Mouse (Mus musculus): ENCODE measurements at regions not wholly inside any gene's neighbourhood (a gene's known extent, or its start where the extent isn't known, plus 50 kb on each side); places are given as distances from the start of the nearest gene placed in this dataset.

DNA sequence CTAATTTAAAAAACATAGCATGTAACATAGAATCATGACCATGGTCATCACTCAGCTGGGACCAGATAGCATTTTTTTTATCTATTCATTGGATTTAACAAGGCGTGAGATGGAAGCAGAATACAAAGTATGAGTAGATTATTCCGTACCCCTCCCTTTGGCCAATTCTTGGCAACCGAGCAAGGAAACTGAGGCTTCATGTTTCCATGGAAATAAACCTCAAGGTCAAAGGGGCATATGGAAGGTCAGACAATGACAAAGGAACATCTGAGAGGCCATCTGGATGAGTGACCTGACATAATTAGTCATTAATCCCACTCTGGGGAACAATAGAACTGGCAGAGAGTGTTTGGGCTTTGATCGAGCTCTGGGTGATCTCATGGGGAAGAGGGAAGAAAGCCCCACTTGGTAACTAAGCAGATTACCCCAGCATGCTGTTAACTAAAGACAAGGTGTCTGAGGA, 222.8 kb upstream of the Gm49339 start:
- TF ChIP-seq CTCF (IDR thresholded peaks at IDR 0.05; ENCODE audit: low read depth) (no peak), EP300 (IDR thresholded peaks at IDR 0.05; ENCODE audit: low read depth) (no peak)
- no peaks in the 10 kb centered on the region for H3K27me3 ChIP-seq (ENCODE audit: control insufficient read depth, insufficient read depth, low read length)
- no peak overlapping the region for H3K4me2 ChIP-seq (ENCODE audit: low read depth, low read length)
- H3K27ac ChIP-seq (ENCODE audit: low read depth): no peak overlapping the region
- H3K9ac ChIP-seq (replicated peaks; ENCODE audit: low read depth, low read length): no peak overlapping the region
- no peak for ATAC-seq (ENCODE audit: insufficient read depth, low read depth)
- no peak for DNase-seq (ENCODE audit: low spot score)
- H3K36me3 ChIP-seq (replicated peaks; ENCODE audit: control insufficient read depth, insufficient read depth, low read length): no peaks in the 10 kb centered on the region
- no peaks in the 10 kb centered on the region for H3K4me1 ChIP-seq (ENCODE audit: control insufficient read depth, insufficient read depth)
- WGBS: 41% methylated on average over 4 of the region's 4 CpGs
- H3K4me3 ChIP-seq (ENCODE audit: low read depth, low read length): no peak overlapping the region
- no peaks in the 10 kb centered on the region for H3K9me3 ChIP-seq (replicated peaks; ENCODE audit: control insufficient read depth, low read length)

DNA sequence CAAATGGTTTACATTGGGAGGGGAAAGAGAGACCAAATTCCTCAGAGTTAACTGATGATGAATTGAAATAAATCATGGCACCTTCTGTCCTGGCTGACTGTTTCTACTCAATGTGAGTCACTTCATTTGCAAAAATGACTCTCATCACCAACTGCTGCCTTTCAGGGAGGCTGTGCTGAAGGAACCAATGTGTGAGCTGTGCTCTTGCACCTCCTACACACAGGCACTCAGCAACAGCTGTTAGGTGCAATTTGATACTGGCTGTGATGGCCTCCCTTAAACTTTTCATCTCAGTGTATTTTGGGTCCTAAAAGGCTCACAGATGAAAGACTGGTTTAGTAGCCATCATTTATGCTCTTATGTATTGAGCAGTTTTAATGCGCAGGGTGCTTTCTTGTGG, 209.0 kb upstream of the Gm49339 start:
- Histone ChIP-seq H3K36me3 (replicated peaks; ENCODE audit: control insufficient read depth, insufficient read depth, low read length) (no peaks in the 10 kb centered on the region), H3K27me3 (ENCODE audit: control insufficient read depth, insufficient read depth, low read length) (no peaks in the 10 kb centered on the region), H3K4me1 (ENCODE audit: control insufficient read depth, insufficient read depth) (no peaks in the 10 kb centered on the region), H3K27ac (ENCODE audit: low read depth) (no peak overlapping the region), H3K4me3 (ENCODE audit: low read depth, low read length) (no peak overlapping the region), H3K9me3 (replicated peaks; ENCODE audit: control insufficient read depth, low read length) (no peaks in the 10 kb centered on the region), H3K9ac (replicated peaks; ENCODE audit: low read depth, low read length) (no peak overlapping the region), H3K4me2 (ENCODE audit: low read depth, low read length) (no peak overlapping the region)
- WGBS: 90% methylated on average over 1 of the region's 1 CpGs
- ATAC-seq (ENCODE audit: insufficient read depth, low read depth): no peak
- TF ChIP-seq CTCF (IDR thresholded peaks at IDR 0.05; ENCODE audit: low read depth) (no peak), EP300 (IDR thresholded peaks at IDR 0.05; ENCODE audit: low read depth) (no peak)
- DNase-seq (ENCODE audit: low spot score): no peak

- Histone ChIP-seq H3K4me1 (ENCODE audit: control insufficient read depth, insufficient read depth) (no peaks in the 10 kb centered on the region), H3K27ac (ENCODE audit: low read depth) (no peak overlapping the region), H3K4me3 (ENCODE audit: low read depth, low read length) (no peak overlapping the region), H3K9me3 (replicated peaks; ENCODE audit: control insufficient read depth, low read length) (no peaks in the 10 kb centered on the region), H3K9ac (replicated peaks; ENCODE audit: low read depth, low read length) (no peak overlapping the region), H3K36me3 (replicated peaks; ENCODE audit: control insufficient read depth, insufficient read depth, low read length) (no peaks in the 10 kb centered on the region), H3K27me3 (ENCODE audit: control insufficient read depth, insufficient read depth, low read length) (no peaks in the 10 kb centered on the region), H3K4me2 (ENCODE audit: low read depth, low read length) (no peak overlapping the region)
- ATAC-seq (ENCODE audit: insufficient read depth, low read depth) (no peak), DNase-seq (ENCODE audit: low spot score) (no peak)
- TF ChIP-seq CTCF (IDR thresholded peaks at IDR 0.05; ENCODE audit: low read depth): no peak
- TF ChIP-seq EP300 (IDR thresholded peaks at IDR 0.05; ENCODE audit: low read depth): no peak
- 64% methylated on average over 2 of the region's 2 CpGs for WGBS
Measured at GRCm38 (mm10) chr10:51278195-51278594, 202.2 kb upstream of the Gm49339 start.

DNA sequence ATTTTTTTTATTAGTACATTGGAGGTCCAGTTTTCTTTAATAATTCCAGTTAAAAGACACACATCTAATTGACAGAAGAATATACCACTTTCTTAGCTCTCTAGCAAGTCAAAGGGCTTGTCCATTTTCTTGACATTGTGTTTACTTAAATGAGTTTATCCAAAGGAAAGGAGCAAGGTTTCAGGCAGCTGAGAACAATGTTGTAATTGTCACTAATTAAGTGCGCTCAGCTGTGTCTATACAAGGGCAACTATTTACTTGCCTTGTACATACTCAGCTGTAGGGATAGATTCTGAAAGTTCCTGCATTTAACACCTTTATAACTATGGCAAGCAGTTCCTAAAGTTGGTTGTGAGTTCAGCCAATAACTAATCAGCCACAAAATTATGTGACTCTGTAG, 198.0 kb upstream of the Gm49339 start:
- no peak for TF ChIP-seq EP300 (IDR thresholded peaks at IDR 0.05; ENCODE audit: low read depth)
- TF ChIP-seq CTCF (IDR thresholded peaks at IDR 0.05; ENCODE audit: low read depth): no peak
- 78% methylated on average over 1 of the region's 1 CpGs for WGBS
- H3K4me2 ChIP-seq (ENCODE audit: low read depth, low read length): no peak overlapping the region
- H3K9ac ChIP-seq (replicated peaks; ENCODE audit: low read depth, low read length): no peak overlapping the region
- no peak overlapping the region for H3K27ac ChIP-seq (ENCODE audit: low read depth)
- no peaks in the 10 kb centered on the region for H3K27me3 ChIP-seq (ENCODE audit: control insufficient read depth, insufficient read depth, low read length)
- H3K9me3 ChIP-seq (replicated peaks; ENCODE audit: control insufficient read depth, low read length): no peaks in the 10 kb centered on the region
- DNase-seq (ENCODE audit: low spot score) (no peak), ATAC-seq (ENCODE audit: insufficient read depth, low read depth) (no peak)
- no peak overlapping the region for H3K4me3 ChIP-seq (ENCODE audit: low read depth, low read length)
- H3K4me1 ChIP-seq (ENCODE audit: control insufficient read depth, insufficient read depth): no peaks in the 10 kb centered on the region
- no peaks in the 10 kb centered on the region for H3K36me3 ChIP-seq (replicated peaks; ENCODE audit: control insufficient read depth, insufficient read depth, low read length)

GRCm38 (mm10) chr10:51284538-51284937, 195.9 kb upstream of the Gm49339 start:
- Histone ChIP-seq H3K4me1 (ENCODE audit: control insufficient read depth, insufficient read depth) (no peaks in the 10 kb centered on the region), H3K27me3 (ENCODE audit: control insufficient read depth, insufficient read depth, low read length) (no peaks in the 10 kb centered on the region), H3K4me3 (ENCODE audit: low read depth, low read length) (no peak overlapping the region), H3K27ac (ENCODE audit: low read depth) (no peak overlapping the region), H3K4me2 (ENCODE audit: low read depth, low read length) (no peak overlapping the region), H3K9me3 (replicated peaks; ENCODE audit: control insufficient read depth, low read length) (no peaks in the 10 kb centered on the region), H3K9ac (replicated peaks; ENCODE audit: low read depth, low read length) (no peak overlapping the region), H3K36me3 (replicated peaks; ENCODE audit: control insufficient read depth, insufficient read depth, low read length) (no peaks in the 10 kb centered on the region)
- TF ChIP-seq CTCF (IDR thresholded peaks at IDR 0.05; ENCODE audit: low read depth): no peak
- TF ChIP-seq EP300 (IDR thresholded peaks at IDR 0.05; ENCODE audit: low read depth): no peak
- ATAC-seq (ENCODE audit: insufficient read depth, low read depth) (no peak), DNase-seq (ENCODE audit: low spot score) (no peak)

DNA sequence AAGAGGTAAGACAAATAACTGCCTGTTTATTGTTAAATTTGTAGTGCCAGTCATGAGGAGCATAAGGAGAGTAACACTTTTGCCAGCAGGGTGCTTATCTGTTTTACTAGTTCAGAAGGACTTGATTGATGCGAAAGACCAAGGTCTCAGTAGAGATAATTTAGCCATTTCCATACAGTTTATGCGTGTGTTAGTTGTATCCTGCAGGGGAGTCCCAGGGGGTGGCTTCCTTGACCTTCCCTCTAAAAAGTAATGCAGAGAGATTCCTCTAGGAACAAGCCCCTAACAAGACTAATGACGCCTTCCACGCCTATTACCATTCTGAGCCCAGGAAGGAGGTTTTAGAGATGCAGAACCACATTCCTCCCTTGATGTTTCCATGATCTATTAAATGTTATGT, 192.6 kb upstream of the Gm49339 start:
- Histone ChIP-seq H3K4me3 (ENCODE audit: low read depth, low read length) (no peak overlapping the region), H3K4me1 (ENCODE audit: control insufficient read depth, insufficient read depth) (no peaks in the 10 kb centered on the region), H3K36me3 (replicated peaks; ENCODE audit: control insufficient read depth, insufficient read depth, low read length) (no peaks in the 10 kb centered on the region), H3K27me3 (ENCODE audit: control insufficient read depth, insufficient read depth, low read length) (no peaks in the 10 kb centered on the region), H3K9ac (replicated peaks; ENCODE audit: low read depth, low read length) (no peak overlapping the region), H3K27ac (ENCODE audit: low read depth) (no peak overlapping the region), H3K4me2 (ENCODE audit: low read depth, low read length) (no peak overlapping the region), H3K9me3 (replicated peaks; ENCODE audit: control insufficient read depth, low read length) (no peaks in the 10 kb centered on the region)
- DNase-seq (ENCODE audit: low spot score) (no peak), ATAC-seq (ENCODE audit: insufficient read depth, low read depth) (no peak)
- WGBS: 37% methylated on average over 4 of the region's 4 CpGs
- TF ChIP-seq CTCF (IDR thresholded peaks at IDR 0.05; ENCODE audit: low read depth) (no peak), EP300 (IDR thresholded peaks at IDR 0.05; ENCODE audit: low read depth) (no peak)
